Mouse (Mus musculus): Measurements from ENCODE around the gene Nck2.

DNA sequence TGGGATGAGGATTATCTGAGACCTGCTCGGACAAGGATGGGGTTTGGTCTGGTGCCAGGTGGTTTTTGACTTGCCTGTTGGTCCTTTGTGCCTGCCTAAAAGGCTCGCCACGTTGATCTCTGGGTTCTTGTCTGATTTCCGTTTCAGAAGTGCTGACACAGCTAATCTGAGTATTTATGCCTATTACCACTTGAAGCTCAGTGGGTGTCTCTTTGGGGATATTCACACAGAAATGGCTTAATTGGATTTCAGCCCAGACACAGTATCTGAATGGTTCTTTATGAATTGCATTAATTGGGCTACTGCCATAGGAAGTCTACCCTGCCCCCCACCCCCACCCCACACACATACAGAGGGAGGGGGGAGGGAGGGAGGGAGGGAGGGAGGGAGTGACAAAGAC is 59.9 kb downstream of the Nck2 start:
- TF ChIP-seq CTCF (IDR thresholded peaks at IDR 0.05; ENCODE audit: borderline replicate concordance, extremely low read depth, insufficient read depth, insufficient read length) (no peak), POLR2A (IDR thresholded peaks at IDR 0.05; ENCODE audit: borderline replicate concordance, extremely low read depth, insufficient read depth, insufficient read length, poor library complexity, severe bottlenecking) (no peak)
